Mouse (Mus musculus) limb, embryonic 15.5 days (tissue): Measurements from ENCODE around the gene Sec16a. TPM values are rescaled to one million over a fixed set of nuclear protein-coding genes. Genes with fewer than 3 reads are reported as not detected.

Experiments used
- ATAC-seq: fragments of 200-750 bp; cut with Nextera tagmentation; 2 replicates; pipeline ENCODE4 v1.8.0; 2017; ENCODE audit warnings: low read depth, moderate TSS enrichment; ENCODE audit not compliant: insufficient number of reproducible peaks, low FRiP score, low TSS enrichment
- H3K27ac ChIP-seq: fragments of 300-500 bp; sonication (generic); 2 replicates; pipeline ENCODE4 v1.5.1; 2015; ENCODE audit warnings: moderate library complexity, mild to moderate bottlenecking, inconsistent platforms
- H3K27me3 ChIP-seq: fragments of 300-500 bp; sonication (generic); 2 replicates; pipeline ENCODE4 v1.6.1; 2015; ENCODE audit warnings: inconsistent platforms
- H3K36me3 ChIP-seq: fragments of 300-500 bp; sonication (generic); 2 replicates; pipeline ENCODE4 v1.6.1; 2015; ENCODE audit warnings: inconsistent platforms
- H3K4me1 ChIP-seq: fragments of 300-500 bp; sonication (generic); 2 replicates; pipeline ENCODE4 v1.6.1; 2015; ENCODE audit warnings: inconsistent platforms
- H3K4me2 ChIP-seq: fragments of 300-500 bp; sonication (generic); 2 replicates; pipeline ENCODE4 v1.6.1; 2015; ENCODE audit warnings: mild to moderate bottlenecking, inconsistent platforms
- H3K4me3 ChIP-seq: fragments of 300-500 bp; sonication (generic); 2 replicates; pipeline ENCODE4 v1.5.1; 2015; ENCODE audit warnings: mild to moderate bottlenecking, inconsistent platforms
- H3K9ac ChIP-seq: fragments of 300-500 bp; sonication (generic); 2 replicates; pipeline ENCODE4 v1.6.1; 2015; ENCODE audit warnings: inconsistent platforms
- H3K9me3 ChIP-seq: fragments of 300-500 bp; sonication (generic); 2 replicates; pipeline ENCODE4 v1.6.1; 2016; ENCODE audit warnings: inconsistent platforms
- WGBS: fragments of 180-500 bp; shearing (Covaris S2); methylation state at CpG from one replicate; pipeline ENCODE4 v1.1.7; 2015; 5-methylcytosine and 5-hydroxymethylcytosine counted together
- microRNA-seq: library from miRNA; unstranded; fragments of <30 nt; microRNA quantifications from one replicate; pipeline ENCODE4, GENCODE M21; 2016
- polyA plus RNA-seq: library from polyadenylated mRNA; unstranded; fragments of >200 nt; fragmentation: Nextera tagmentation; extraction: Ambion mirVana; gene quantifications from 2 replicates; pipeline ENCODE4 v1.2.1, GENCODE M21; 2015

Sec16a gene
- polyA plus RNA-seq, 1 experiment from 2014 or later: 30.5 TPM

- peaks cover 97% of the 10 kb centered on the region for H3K36me3 ChIP-seq
- H3K9me3 ChIP-seq: no peaks in the 10 kb centered on the region
- H3K27ac ChIP-seq: no peak overlapping the region
- no peaks in the 10 kb centered on the region for H3K27me3 ChIP-seq
- H3K4me1 ChIP-seq: peaks cover 12% of the 10 kb centered on the region
- no peak overlapping the region for H3K4me2 ChIP-seq
- no peak for ATAC-seq
- WGBS: 88% methylated on average over 6 of the region's 6 CpGs
- no peak overlapping the region for H3K9ac ChIP-seq
- H3K4me3 ChIP-seq: no peak overlapping the region
These were observed 77.1 kb downstream of the Sec16a start for GRCm38 (mm10) chr2:26367911-26368310.

GRCm38 (mm10) chr2:26364738-26365465, 80.1 kb downstream of the Sec16a start:
- Histone ChIP-seq H3K4me1 (peaks cover 12% of the 10 kb centered on the region), H3K27me3 (no peaks in the 10 kb centered on the region), H3K9me3 (no peaks in the 10 kb centered on the region), H3K4me2 (no peak overlapping the region), H3K36me3 (peaks cover 79% of the 10 kb centered on the region), H3K4me3 (no peak overlapping the region), H3K27ac (peak overlapping the region; percentile 38), H3K9ac (no peak overlapping the region)
- no peak for ATAC-seq
- 63% methylated on average over 10 of the region's 10 CpGs for WGBS

GRCm38 (mm10) chr2:26363481-26363880, 81.5 kb downstream of the Sec16a start:
- Histone ChIP-seq H3K9me3 (no peaks in the 10 kb centered on the region), H3K4me3 (no peak overlapping the region), H3K4me1 (peaks cover 12% of the 10 kb centered on the region), H3K9ac (no peak overlapping the region), H3K4me2 (no peak overlapping the region), H3K36me3 (peaks cover 65% of the 10 kb centered on the region), H3K27ac (no peak overlapping the region), H3K27me3 (no peaks in the 10 kb centered on the region)
- 81% methylated on average over 5 of the region's 5 CpGs for WGBS
- ATAC-seq: no peak

- H3K4me3 ChIP-seq: no peak overlapping the region
- no peaks in the 10 kb centered on the region for H3K9me3 ChIP-seq
- H3K4me2 ChIP-seq: no peak overlapping the region
- H3K27me3 ChIP-seq: no peaks in the 10 kb centered on the region
- H3K4me1 ChIP-seq: peaks cover 12% of the 10 kb centered on the region
- 80% methylated on average over 5 of the region's 5 CpGs for WGBS
- ATAC-seq: no peak
- no peak overlapping the region for H3K27ac ChIP-seq
- peaks cover 60% of the 10 kb centered on the region for H3K36me3 ChIP-seq
- no peak overlapping the region for H3K9ac ChIP-seq
These were observed 82.0 kb downstream of the Sec16a start for GRCm38 (mm10) chr2:26362991-26363390.

- Histone ChIP-seq H3K4me3 (no peak within 1 kb of the TSS), H3K27ac (no peak within 1 kb of the TSS), H3K4me2 (no peak within 1 kb of the TSS), H3K9me3 (no peaks in the 10 kb centered on the region), H3K36me3 (peaks cover 38% of the 10 kb centered on the region), H3K9ac (no peak within 1 kb of the TSS), H3K27me3 (no peaks in the 10 kb centered on the region), H3K4me1 (peaks cover 12% of the 10 kb centered on the region)
- ATAC-seq: no peak
- 46% methylated on average over 3 of the region's 3 CpGs for WGBS
These were observed 84.2 kb downstream of the Sec16a start, which contains the start of gene Card9 for GRCm38 (mm10) chr2:26360772-26361171. TSS of gene Card9 (minus strand) at chr2:26360918.

GRCm38 (mm10) chr2:26359983-26360382, 85.0 kb downstream of the Sec16a start:
- H3K4me3 ChIP-seq: no peak overlapping the region
- 84% methylated on average over 6 of the region's 6 CpGs for WGBS
- peaks cover 7% of the 10 kb centered on the region for H3K4me1 ChIP-seq
- H3K9me3 ChIP-seq: no peaks in the 10 kb centered on the region
- H3K27me3 ChIP-seq: no peaks in the 10 kb centered on the region
- ATAC-seq: no peak
- H3K27ac ChIP-seq: no peak overlapping the region
- H3K4me2 ChIP-seq: no peak overlapping the region
- peaks cover 30% of the 10 kb centered on the region for H3K36me3 ChIP-seq
- no peak overlapping the region for H3K9ac ChIP-seq

Small RNA genes lying within 50 kb of the gene (microRNA-seq; reads per million reads assigned to microRNA genes)
- 0.82 reads per million for gene Mir6996

Other genes starting within 250 kb of the Sec16a start
- not detected in 2 replicates for gene Lhx3, start 236.9 kb downstream of the Sec16a start, polyA plus RNA-seq
- 18.2 and 20.7 TPM in 2 replicates for gene Qsox2, start 207.7 kb downstream of the Sec16a start, polyA plus RNA-seq
- gene Ccdc187, start 150.7 kb downstream of the Sec16a start, polyA plus RNA-seq: 0.05 and 0.06 TPM in 2 replicates
- 40.7 and 41.8 TPM in 2 replicates for gene Gpsm1, start 129.7 kb downstream of the Sec16a start, polyA plus RNA-seq
- 25.4 TPM in 2 replicates for gene Dnlz, start 93.1 kb downstream of the Sec16a start, polyA plus RNA-seq
- gene Card9, start 84.3 kb downstream of the Sec16a start, polyA plus RNA-seq: 0.83 and 1.1 TPM in 2 replicates
- gene Snapc4, start 64.6 kb downstream of the Sec16a start, polyA plus RNA-seq: 23.7 and 25.8 TPM in 2 replicates
- gene Entr1, start 55.9 kb downstream of the Sec16a start, polyA plus RNA-seq: 111 and 121 TPM in 2 replicates
- 91.1 and 95.2 TPM in 2 replicates for gene Pmpca, start 55.9 kb downstream of the Sec16a start, polyA plus RNA-seq
- 17.1 and 19.6 TPM in 2 replicates for gene Inpp5e, start 36.0 kb downstream of the Sec16a start, polyA plus RNA-seq
- gene Notch1, start 71.4 kb upstream of the Sec16a start, polyA plus RNA-seq: 23.1 and 24.3 TPM in 2 replicates
- 107 and 122 TPM in 2 replicates for gene Egfl7, start 134.8 kb upstream of the Sec16a start, polyA plus RNA-seq
- 0.24 TPM in 1 of 2 replicates, not detected in the other for gene Gm20532, start 141.4 kb upstream of the Sec16a start, polyA plus RNA-seq
- 31.5 and 36.3 TPM in 2 replicates for gene Agpat2, start 159.2 kb upstream of the Sec16a start, polyA plus RNA-seq
- gene Fam69b, start 183.2 kb upstream of the Sec16a start, polyA plus RNA-seq: 32.0 and 42.8 TPM in 2 replicates
- not detected in 2 replicates for gene Lcn4, start 226.1 kb upstream of the Sec16a start, polyA plus RNA-seq